Mouse (Mus musculus) liver, embryonic 14.5 days (tissue): Measurements from ENCODE around the gene Malrd1.
"Not testable (repeated sequence)": the region's sequence is repeated elsewhere in the genome, so short reads cannot be mapped to it uniquely, and the experiment has no call there.

ENCODE experiments used
- CTCF ChIP-seq: IDR thresholded peaks from 2 replicates; pipeline ENCODE4 v1.5.1; 2016; ENCODE audit warnings: antibody characterized with exemption, low read depth, control low read depth
- EP300 ChIP-seq: IDR thresholded peaks from 2 replicates; pipeline ENCODE4 v1.6.1; 2016; ENCODE audit warnings: antibody characterized with exemption, low read depth

- not testable (repeated sequence) for TF ChIP-seq CTCF, EP300
Observed at GRCm38 (mm10) chr2:16017046-16017445, 490.8 kb downstream of the Malrd1 start.
